Mouse (Mus musculus) ovary, adult 10 weeks (tissue): Measurements from ENCODE around the gene Asb17. TPM values are rescaled to one million over a fixed set of nuclear protein-coding genes. Genes with fewer than 3 reads are reported as not detected.

Source experiments
- polyA plus RNA-seq: library from polyadenylated mRNA; stranded (reverse); fragments of 350-450 nt; fragmentation: Illumina TruSeq; extraction: RNeasy Lipid Tissue Mini Kit (QIAGEN cat#74804); gene quantifications from one replicate; pipeline ENCODE4 v1.2.3, GENCODE M21; 2014

Gene Asb17
- polyA plus RNA-seq: not detected

DNA sequence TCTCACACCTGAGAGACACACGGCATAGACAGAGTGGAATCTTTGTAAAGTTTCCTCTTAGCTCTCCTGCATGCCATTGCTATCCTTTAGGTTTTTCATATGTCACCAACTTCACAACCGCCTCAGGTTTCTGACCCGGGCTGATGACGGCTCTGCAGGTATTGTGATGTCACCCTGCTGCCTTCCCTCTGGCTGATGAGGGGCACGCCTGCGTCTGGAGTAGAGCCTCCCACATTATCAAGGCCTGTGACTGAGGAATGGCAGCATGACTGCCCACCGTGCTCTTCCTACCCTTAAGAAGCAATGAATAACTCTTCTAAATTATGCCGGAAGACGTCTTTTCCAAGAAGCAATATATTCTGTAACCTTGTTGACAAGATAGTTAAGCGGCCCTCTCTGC, at the start of gene Asb17:
Asb17 (plus strand) TSS at position 180 of the 400 bp plus-strand sequence.

Other genes with a start within 250 kb of the Asb17 start
- 7.5 TPM for gene St6galnac3, start 119.0 kb upstream of the Asb17 start, polyA plus RNA-seq
- gene Msh4, start 61.9 kb downstream of the Asb17 start, polyA plus RNA-seq: 1.9 TPM
- gene Rabggtb, start 68.8 kb downstream of the Asb17 start, polyA plus RNA-seq: 58.1 TPM
- gene Acadm, start 100.4 kb downstream of the Asb17 start, polyA plus RNA-seq: 118 TPM
- 0.17 TPM for gene Slc44a5, start 129.2 kb downstream of the Asb17 start, polyA plus RNA-seq